ENCODE assay signal across 8 mouse cellular contexts in the genomic region with DNA sequence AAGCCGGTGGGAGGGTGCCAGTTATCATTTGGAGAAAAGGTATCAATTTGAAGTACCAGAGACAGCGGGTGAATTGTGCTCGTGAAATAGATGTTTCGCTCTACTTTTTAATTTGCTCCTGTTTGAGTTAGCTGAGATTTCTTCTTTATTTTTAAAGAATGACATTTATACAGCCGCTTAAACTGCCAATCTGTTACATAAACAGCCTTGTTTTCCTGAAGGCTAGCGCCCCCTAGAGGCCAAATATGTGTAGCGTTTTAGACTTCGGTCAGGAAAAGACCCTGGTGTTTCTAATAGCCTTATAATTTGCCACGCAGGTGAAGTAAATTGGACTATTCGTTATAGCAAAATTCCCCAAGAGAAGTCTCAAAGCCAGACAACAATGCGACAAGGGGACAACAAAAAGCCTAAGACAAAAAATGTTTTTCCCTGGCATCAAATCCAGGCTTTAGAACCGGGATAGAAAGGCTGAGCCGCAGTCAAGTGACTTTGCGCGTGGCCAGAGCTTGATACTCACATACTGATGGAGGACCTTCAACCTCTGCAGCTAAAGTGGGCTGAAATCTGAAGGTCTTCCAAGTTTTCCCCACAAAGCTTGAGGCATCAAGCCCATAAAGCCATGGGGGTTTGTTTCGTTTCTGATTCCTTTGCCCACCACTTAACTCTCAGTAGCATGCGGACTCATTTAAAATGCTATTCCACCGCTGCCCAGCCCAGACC. TPM values are rescaled to one million over a fixed set of nuclear protein-coding genes. Genes with fewer than 3 reads are reported as not detected.
A peak's percentile ranks its signal among the peaks of the same experiment; 100 is the strongest.
DNase-seq lines count a peak whose midpoint lies in the region; ATAC-seq and TF ChIP-seq lines count a peak whose summit lies in the region.

No protein-coding gene starts in this region.

- no peaks in the 10 kb centered on the region for H3K9me3 ChIP-seq in hindbrain, postnatal 0 days (ENCODE audit: low read length)

- no peaks in the 10 kb centered on the region; the same call in 1 of the 2 replicates for H3K27me3 ChIP-seq in hindbrain, postnatal 0 days (ENCODE audit: insufficient read depth, low read length)

- no peak overlapping the region for H3K9ac ChIP-seq in hindbrain, postnatal 0 days (replicated peaks; ENCODE audit: low read length)

- peak; percentile 27 for DNase-seq in ovary, postnatal 10 days (ENCODE audit: low spot score)
- no peak for DNase-seq in ovary, adult 18-20 months (ENCODE audit: low spot score)
- peak; percentile 58 for DNase-seq in adrenal gland, adult 18-20 months (ENCODE audit: low spot score in 2 of 2)
- DNase-seq in embryo, embryonic 10 days (ENCODE audit: low spot score), result peak; percentile 53
- peak; percentile 91 for DNase-seq in hindbrain, postnatal 0 days (ENCODE audit: low spot score)
- DNase-seq in left cerebral cortex, postnatal 14 days (ENCODE audit: low spot score in 2 of 2), result peak; percentile 81 to 85
- peak; percentile 66 for DNase-seq in right cerebral cortex, adult 18-20 months

- ATAC-seq in hindbrain, postnatal 0 days, result no peak
- no peak for ATAC-seq in megakaryocyte, adult 5-6 weeks (ENCODE audit: poor library complexity, severe bottlenecking)

- peak; percentile 87 for TF ChIP-seq CTCF in hindbrain, postnatal 0 days (IDR thresholded peaks at IDR 0.05; ENCODE audit: low read depth)

- WGBS in hindbrain, postnatal 0 days, result 48% methylated on average over 18 of the region's 18 CpGs

- H3K4me2 ChIP-seq in hindbrain, postnatal 0 days (ENCODE audit: low read depth, low read length), result no peak overlapping the region

- no peaks in the 10 kb centered on the region for H3K36me3 ChIP-seq in hindbrain, postnatal 0 days (ENCODE audit: insufficient read depth, low read length)

- intact Hi-C loops in left cerebral cortex, postnatal 14 days (cut with DNase I), result loop anchor here (10.0 kb wide), 1 partner anchor 562 kb away; no protein-coding TSS in a partner anchor

- H3K4me3 ChIP-seq in hindbrain, postnatal 0 days (ENCODE audit: low read length), result no peak overlapping the region

- no peak overlapping the region for H3K27ac ChIP-seq in hindbrain, postnatal 0 days

- H3K4me1 ChIP-seq in hindbrain, postnatal 0 days (ENCODE audit: insufficient read depth, low read length), result no peaks in the 10 kb centered on the region

RNA-seq across cellular contexts. Expression of a gene that starts 46.4 kb away (rescaled TPM):
- 1 to 10 TPM; 7.8 to 8.1 TPM for total RNA-seq in adrenal gland, adult 18-20 months (2021)
- 11.4 and 16.2 TPM in 2 replicates for total RNA-seq in hindbrain, postnatal 0 days (2014; rRNA removed)
- 1.6 and 1.8 TPM in 2 replicates for polyA plus RNA-seq in hindbrain, postnatal 0 days (2015; fragmentation: Nextera tagmentation; extraction: Ambion mirVana)
- 1 to 10 TPM; 4.6 to 5.0 TPM for total RNA-seq in left cerebral cortex, postnatal 14 days (2021)
- 1.2 and 2.4 TPM in 2 replicates for total RNA-seq in megakaryocyte, adult 5-6 weeks (2015)
- 1.4 and 2.4 TPM in 2 replicates for total RNA-seq in megakaryocyte, adult 5-6 weeks (2017)
